Mouse (Mus musculus) myocyte (in vitro differentiated cells): Measurements from ENCODE around the gene Arl15. TPM values are rescaled to one million over a fixed set of nuclear protein-coding genes. Genes with fewer than 3 reads are reported as not detected.

ENCODE experiments used
- H3K27me3 ChIP-seq: one replicate; pipeline ENCODE4 v1.6.1; 2011; ENCODE audit not compliant: control insufficient read depth, insufficient read depth, insufficient read length
- H3K36me3 ChIP-seq: one replicate; pipeline ENCODE4 v1.6.1; 2011; ENCODE audit not compliant: control insufficient read depth, insufficient read depth
- H3K4me2 ChIP-seq: one replicate; pipeline ENCODE4 v1.6.1; 2011; ENCODE audit warnings: low read depth, control low read depth
- H3K4me3 ChIP-seq: one replicate; pipeline ENCODE4 v1.5.1; 2011; ENCODE audit warnings: mild to moderate bottlenecking, control low read depth, moderate library complexity
- H3K79me2 ChIP-seq: one replicate; pipeline ENCODE4 v1.6.1; 2011; ENCODE audit not compliant: control insufficient read depth, insufficient read depth
- H3ac ChIP-seq: one replicate; pipeline ENCODE4 v1.6.1; 2011; ENCODE audit not compliant: control insufficient read depth, insufficient read length
- CEBPB ChIP-seq: IDR thresholded peaks from 2 replicates; pipeline ENCODE4 v1.6.1; 2011; ENCODE audit warnings: mild to moderate bottlenecking, moderate library complexity; ENCODE audit not compliant: poor library complexity, insufficient read depth, severe bottlenecking
- E2F4 ChIP-seq: IDR thresholded peaks from one replicate; pipeline ENCODE4 v1.6.1; 2011; ENCODE audit warnings: mild to moderate bottlenecking, control low read depth, moderate library complexity; ENCODE audit not compliant: insufficient read depth
- MAX ChIP-seq: IDR thresholded peaks from one replicate; pipeline ENCODE4 v1.6.1; 2011; ENCODE audit warnings: low read depth, mild to moderate bottlenecking, control low read depth
- MYOD1 ChIP-seq, 3 experiments: IDR thresholded peaks; one replicate each; pipeline ENCODE4 v1.6.1; 2011; ENCODE audit warnings: control low read depth in 2 of 3, low read depth in 2 of 3, mild to moderate bottlenecking in 2 of 3, moderate library complexity in 1 of 3; ENCODE audit not compliant: insufficient read length in 2 of 3, control insufficient read depth in 1 of 3
- MYOG ChIP-seq, 3 experiments: IDR thresholded peaks; one replicate each; pipeline ENCODE4 v1.6.1; 2011; ENCODE audit warnings: control low read depth in 2 of 3, low read depth in 2 of 3, mild to moderate bottlenecking in 2 of 3; ENCODE audit not compliant: insufficient read length in 2 of 3, control insufficient read depth in 1 of 3, insufficient read depth in 1 of 3
- POLR2A ChIP-seq: IDR thresholded peaks from one replicate; pipeline ENCODE4 v1.6.1; 2011; ENCODE audit warnings: low read depth, mild to moderate bottlenecking, control low read depth, moderate library complexity; ENCODE audit not compliant: insufficient read length
- POLR2AphosphoS2 ChIP-seq: IDR thresholded peaks from one replicate; pipeline ENCODE4 v1.6.1; 2011; ENCODE audit warnings: low read depth, control low read depth; ENCODE audit not compliant: insufficient read length
- REST ChIP-seq: IDR thresholded peaks from one replicate; pipeline ENCODE4 v1.6.1; 2011; ENCODE audit warnings: mild to moderate bottlenecking, control low read depth, moderate library complexity; ENCODE audit not compliant: insufficient read depth, insufficient read length
- SRF ChIP-seq: IDR thresholded peaks from one replicate; pipeline ENCODE4 v1.6.1; 2011; ENCODE audit warnings: low read depth; ENCODE audit not compliant: control insufficient read depth, insufficient read length
- TCF12 ChIP-seq: IDR thresholded peaks from one replicate; pipeline ENCODE4 v1.6.1; 2011; ENCODE audit warnings: mild to moderate bottlenecking, control low read depth; ENCODE audit not compliant: poor library complexity, insufficient read depth, severe bottlenecking
- TCF3 ChIP-seq: IDR thresholded peaks from one replicate; pipeline ENCODE4 v1.6.1; 2011; ENCODE audit warnings: low read depth, control low read depth; ENCODE audit not compliant: insufficient read length
- USF1 ChIP-seq: IDR thresholded peaks from one replicate; pipeline ENCODE4 v1.6.1; 2011; ENCODE audit warnings: low read depth, mild to moderate bottlenecking, control low read depth, moderate library complexity
- polyA plus RNA-seq: library from polyadenylated mRNA; unstranded; fragments of >200 nt; fragmentation: generic; extraction: Trizol; gene quantifications from one replicate; pipeline ENCODE4 v1.2.1, GENCODE M21; 2012; ENCODE audit warnings: missing spikeins

The Arl15 gene
- polyA plus RNA-seq, 1 experiment = 11.1 TPM

GRCm38 (mm10) chr13:113799361-113799760, 5.1 kb downstream of the Arl15 start:
- no peak overlapping the region for H3ac ChIP-seq

GRCm38 (mm10) chr13:113800246-113800645, 5.9 kb downstream of the Arl15 start:
- TF ChIP-seq CEBPB (0 out of 2 replicates have a peak, but pooled peaks have one; percentile 4), USF1 (no peak), POLR2AphosphoS2 (no peak), TCF3 (no peak), MYOD1 (IDR thresholded peaks at IDR 0.05; ENCODE audit: control insufficient read depth in 1 of 3, insufficient read length in 2 of 3, low read depth in 2 of 3) (no peak), REST (no peak), SRF (no peak)
- H3K4me2 ChIP-seq = no peak overlapping the region

More at GRCm38 (mm10) chr13:113799361-113799760, 5.1 kb downstream of the Arl15 start:
- Histone ChIP-seq H3K79me2 (peaks cover 64% of the 10 kb centered on the region), H3K4me2 (no peak overlapping the region), H3K27me3 (no peaks in the 10 kb centered on the region), H3K4me3 (no peak overlapping the region), H3K36me3 (no peaks in the 10 kb centered on the region)
- TF ChIP-seq USF1 (no peak), MYOD1 (IDR thresholded peaks at IDR 0.05; ENCODE audit: control insufficient read depth in 1 of 3, insufficient read length in 2 of 3, low read depth in 2 of 3) (no peak), E2F4 (no peak), SRF (no peak), TCF3 (no peak), CEBPB (no peak), TCF12 (no peak), MYOG (IDR thresholded peaks at IDR 0.05; ENCODE audit: control insufficient read depth in 1 of 3, insufficient read depth in 1 of 3, insufficient read length in 2 of 3, low read depth in 2 of 3) (no peak), POLR2AphosphoS2 (no peak), REST (no peak)

GRCm38 (mm10) chr13:113802571-113802970, 8.3 kb downstream of the Arl15 start:
- no peak overlapping the region for H3ac ChIP-seq
- H3K27me3 ChIP-seq = no peaks in the 10 kb centered on the region

More at GRCm38 (mm10) chr13:113800246-113800645, 5.9 kb downstream of the Arl15 start:
- no peak overlapping the region for H3ac ChIP-seq
- H3K27me3 ChIP-seq = no peaks in the 10 kb centered on the region
- no peak overlapping the region for H3K4me3 ChIP-seq
- peaks cover 62% of the 10 kb centered on the region for H3K79me2 ChIP-seq
- no peaks in the 10 kb centered on the region for H3K36me3 ChIP-seq

GRCm38 (mm10) chr13:113811141-113811540, 16.8 kb downstream of the Arl15 start:
- peaks cover 6% of the 10 kb centered on the region for H3K36me3 ChIP-seq
- H3K4me2 ChIP-seq = no peak overlapping the region
- no peaks in the 10 kb centered on the region for H3K27me3 ChIP-seq
- H3K79me2 ChIP-seq = peaks cover 68% of the 10 kb centered on the region
- H3K4me3 ChIP-seq = no peak overlapping the region
- TF ChIP-seq E2F4 (no peak), TCF3 (no peak), USF1 (no peak), POLR2AphosphoS2 (no peak), MAX (no peak), POLR2A (no peak), CEBPB (no peak), MYOG (IDR thresholded peaks at IDR 0.05; ENCODE audit: control insufficient read depth in 1 of 3, insufficient read depth in 1 of 3, insufficient read length in 2 of 3, low read depth in 2 of 3) (no peak), MYOD1 (IDR thresholded peaks at IDR 0.05; ENCODE audit: control insufficient read depth in 1 of 3, insufficient read length in 2 of 3, low read depth in 2 of 3) (no peak), REST (no peak)
- no peak overlapping the region for H3ac ChIP-seq

More at GRCm38 (mm10) chr13:113802571-113802970, 8.3 kb downstream of the Arl15 start:
- TF ChIP-seq MYOG (IDR thresholded peaks at IDR 0.05; ENCODE audit: control insufficient read depth in 1 of 3, insufficient read depth in 1 of 3, insufficient read length in 2 of 3, low read depth in 2 of 3) (no peak), MAX (no peak), E2F4 (no peak), TCF12 (no peak), POLR2A (no peak), REST (no peak), CEBPB (no peak), USF1 (no peak), POLR2AphosphoS2 (no peak), SRF (no peak), TCF3 (no peak), MYOD1 (IDR thresholded peaks at IDR 0.05; ENCODE audit: control insufficient read depth in 1 of 3, insufficient read length in 2 of 3, low read depth in 2 of 3) (no peak)
- peaks cover 4% of the 10 kb centered on the region for H3K36me3 ChIP-seq
- H3K4me3 ChIP-seq = no peak overlapping the region
- peaks cover 39% of the 10 kb centered on the region for H3K79me2 ChIP-seq
- H3K4me2 ChIP-seq = no peak overlapping the region

GRCm38 (mm10) chr13:113811910-113812592, 17.7 kb downstream of the Arl15 start:
- no peak overlapping the region for H3K4me3 ChIP-seq
- H3ac ChIP-seq = no peak overlapping the region
- no peak for TF ChIP-seq SRF
- no peak for TF ChIP-seq TCF3
- no peak for TF ChIP-seq POLR2AphosphoS2
- TF ChIP-seq REST = no peak
- no peak for TF ChIP-seq USF1
- TF ChIP-seq MYOD1 (IDR thresholded peaks at IDR 0.05; ENCODE audit: control insufficient read depth in 1 of 3, insufficient read length in 2 of 3, low read depth in 2 of 3) = no peak
- no peak for TF ChIP-seq POLR2A
- no peak for TF ChIP-seq MYOG (IDR thresholded peaks at IDR 0.05; ENCODE audit: control insufficient read depth in 1 of 3, insufficient read depth in 1 of 3, insufficient read length in 2 of 3, low read depth in 2 of 3)
- TF ChIP-seq MAX = no peak
- TF ChIP-seq E2F4 = no peak
- TF ChIP-seq TCF12 = no peak
- TF ChIP-seq CEBPB = no peak
- H3K79me2 ChIP-seq = peaks cover 74% of the 10 kb centered on the region
- no peaks in the 10 kb centered on the region for H3K27me3 ChIP-seq
- H3K36me3 ChIP-seq = peaks cover 6% of the 10 kb centered on the region
- no peak overlapping the region for H3K4me2 ChIP-seq
